Mouse (Mus musculus) lung, postnatal 0 days (tissue): Measurements from ENCODE around the gene Rnf26.

Experiments
- CTCF ChIP-seq: IDR thresholded peaks from 2 replicates; pipeline ENCODE4 v1.5.1; 2016; ENCODE audit warnings: antibody characterized with exemption, mild to moderate bottlenecking
- EP300 ChIP-seq: IDR thresholded peaks from 2 replicates; pipeline ENCODE4 v1.6.1; 2016; ENCODE audit warnings: antibody characterized with exemption, mild to moderate bottlenecking, control low read depth

GRCm38 (mm10) chr9:44078136-44078797, 35.0 kb downstream of the Rnf26 start:
- TF ChIP-seq CTCF (no peak), EP300 (no peak)
